Mouse (Mus musculus) left cerebral cortex, postnatal 4 days (tissue): ENCODE results near the gene Slc22a12. TPM values are rescaled to one million over a fixed set of nuclear protein-coding genes. Genes with fewer than 3 reads are reported as not detected.
A peak's percentile ranks its signal among the peaks of the same experiment; 100 is the strongest.

Experiments
- DNase-seq: peaks from one replicate; pipeline ENCODE4 v3.0.0-alpha.2; 2022
- intact Hi-C: fragments of 180-260 bp; cut with DNase I; formaldehyde crosslinking; loops from one replicate; pipeline ENCODE4 v1.15.1; 2025
- total RNA-seq, 2 experiments: library from RNA; stranded (reverse); gene quantifications; 2 replicates each; pipeline ENCODE4 v1.2.3; 2021

The Slc22a12 gene
- total RNA-seq: under 1 TPM in 1 of 2 experiments, not detected in 1; 0.30 TPM

GRCm38 (mm10) chr19:6542367-6543034 is at the start of gene Slc22a12:
Gene Slc22a12 (minus strand): TSS chr19:6543032.
- intact Hi-C loops: no loop called here
- DNase-seq: peak; percentile 27

DNA sequence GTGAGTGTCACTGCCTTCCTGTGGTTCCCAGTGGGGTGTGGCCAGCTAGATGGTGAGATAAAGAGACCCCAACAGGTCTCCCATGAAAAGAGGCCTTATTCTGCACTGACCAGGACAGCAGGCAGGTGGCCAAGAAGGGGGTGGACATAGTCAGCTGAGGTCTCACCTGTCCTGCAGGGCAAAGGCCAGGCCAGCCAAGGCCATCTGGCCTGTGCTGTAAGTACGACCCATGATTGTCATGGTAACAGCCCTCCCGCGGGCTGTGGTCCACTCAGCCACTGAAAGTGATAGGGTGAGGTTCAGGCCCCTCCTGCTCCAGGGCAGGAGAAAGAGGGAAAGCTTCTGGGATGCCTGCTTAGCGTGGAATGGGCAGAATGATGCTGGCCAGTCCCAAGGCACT is 29.2 kb upstream of the Slc22a12 start:
- DNase-seq: peak; percentile 81

GRCm38 (mm10) chr19:6571476-6571875 is 28.6 kb upstream of the Slc22a12 start:
- no peak for DNase-seq
- intact Hi-C loops: no loop called here

More for the DNA sequence above, 29.2 kb upstream of the Slc22a12 start:
- intact Hi-C loops: no loop called here

- intact Hi-C loops: no loop called here
- DNase-seq: no peak
Observed at GRCm38 (mm10) chr19:6569561-6569960, 26.7 kb upstream of the Slc22a12 start.

DNA sequence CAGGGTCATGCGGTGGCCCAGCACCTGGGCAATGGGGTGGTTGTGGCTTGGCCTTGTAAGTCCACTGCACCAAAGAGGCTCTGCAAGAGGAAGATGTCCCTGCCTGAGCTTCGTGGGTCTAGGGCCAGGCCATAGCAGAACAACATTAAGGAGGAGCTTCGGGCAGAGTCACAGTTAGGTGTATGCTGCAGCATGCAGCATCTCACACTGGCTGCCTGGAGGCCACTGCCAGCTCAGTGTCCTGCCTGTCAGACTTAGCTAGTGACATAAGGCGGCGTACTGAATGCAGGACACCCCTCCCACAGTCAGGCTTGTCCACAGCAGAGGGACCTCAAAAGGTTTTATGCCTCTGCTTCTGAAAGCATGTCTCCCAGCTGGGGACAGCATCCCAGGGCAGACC is 26.2 kb upstream of the Slc22a12 start:
- intact Hi-C loops: no loop called here
- no peak for DNase-seq

GRCm38 (mm10) chr19:6566450-6566849 is 23.6 kb upstream of the Slc22a12 start:
- intact Hi-C loops: no loop called here
- peak; percentile 75 for DNase-seq

DNA sequence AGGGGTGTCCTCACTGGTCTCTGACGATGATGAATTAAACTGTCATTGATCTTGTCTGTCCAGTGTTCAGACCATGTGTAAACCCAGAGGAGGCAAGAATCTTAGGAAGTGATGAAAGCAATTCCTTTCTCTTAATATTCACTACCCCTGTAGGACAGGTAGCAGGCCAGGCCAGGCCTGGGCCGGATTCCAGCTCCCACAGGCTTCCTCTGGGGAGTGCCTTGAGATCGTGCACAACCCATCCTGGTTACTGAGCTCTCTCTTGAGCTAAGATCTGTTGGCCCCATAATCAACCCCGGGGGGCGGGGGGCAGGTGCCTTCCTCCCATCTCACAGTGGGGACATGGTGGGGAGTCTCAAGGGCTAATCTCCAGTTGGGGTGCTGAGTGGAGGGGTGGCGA is 22.3 kb upstream of the Slc22a12 start:
- no peak for DNase-seq
- intact Hi-C loops: no loop called here

- intact Hi-C loops: no loop called here
- no peak for DNase-seq
Observed at GRCm38 (mm10) chr19:6560246-6560815, 17.5 kb upstream of the Slc22a12 start.

- no peak for DNase-seq
- intact Hi-C loops: no loop called here
Observed at GRCm38 (mm10) chr19:6559576-6559975, 16.7 kb upstream of the Slc22a12 start.

- peak; percentile 0 for DNase-seq
- intact Hi-C loops: no loop called here
Observed at GRCm38 (mm10) chr19:6553819-6554582, 11.2 kb upstream of the Slc22a12 start.

GRCm38 (mm10) chr19:6553174-6553573 is 10.3 kb upstream of the Slc22a12 start:
- intact Hi-C loops: no loop called here

DNA sequence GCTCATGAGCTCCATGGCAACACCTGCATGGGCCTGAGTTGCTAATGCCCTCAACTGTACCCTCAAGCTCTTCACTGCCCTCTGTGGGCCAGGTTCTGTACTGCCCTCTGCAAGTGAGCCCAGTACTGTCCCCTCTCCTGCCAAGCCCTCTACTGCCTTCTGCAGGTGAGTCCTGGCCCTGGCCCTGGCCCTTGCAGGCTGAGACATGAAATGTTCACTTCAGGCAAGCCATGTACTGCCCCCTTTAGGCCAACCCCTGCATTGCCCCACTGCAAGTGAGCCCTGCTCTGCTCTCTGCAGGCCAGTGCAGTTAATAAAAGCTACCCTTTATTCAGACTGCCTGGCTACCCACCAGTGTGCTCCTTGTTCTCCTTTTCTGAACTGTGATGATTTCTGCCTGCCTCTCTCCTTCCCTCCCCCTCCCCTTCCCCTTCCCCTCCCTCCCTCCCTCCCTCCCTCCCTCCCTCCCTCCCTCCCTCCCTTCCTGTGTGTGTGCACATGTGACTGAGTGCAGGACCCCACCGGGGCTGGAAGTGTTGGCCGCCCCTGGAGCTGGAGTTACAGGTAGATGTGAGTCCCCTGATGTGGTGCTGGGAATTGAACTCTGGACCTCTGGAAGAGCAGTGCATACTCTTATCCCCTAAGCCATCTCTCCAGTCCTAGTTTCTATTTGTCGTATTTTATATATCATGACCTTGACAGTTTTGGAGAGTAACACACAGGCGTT is 9.6 kb upstream of the Slc22a12 start:
- intact Hi-C loops: no loop called here
- DNase-seq: peak; percentile 76

More at GRCm38 (mm10) chr19:6553174-6553573, 10.3 kb upstream of the Slc22a12 start:
- no peak for DNase-seq

GRCm38 (mm10) chr19:6551215-6551614 is 8.4 kb upstream of the Slc22a12 start:
- intact Hi-C loops: no loop called here
- DNase-seq: no peak

DNA sequence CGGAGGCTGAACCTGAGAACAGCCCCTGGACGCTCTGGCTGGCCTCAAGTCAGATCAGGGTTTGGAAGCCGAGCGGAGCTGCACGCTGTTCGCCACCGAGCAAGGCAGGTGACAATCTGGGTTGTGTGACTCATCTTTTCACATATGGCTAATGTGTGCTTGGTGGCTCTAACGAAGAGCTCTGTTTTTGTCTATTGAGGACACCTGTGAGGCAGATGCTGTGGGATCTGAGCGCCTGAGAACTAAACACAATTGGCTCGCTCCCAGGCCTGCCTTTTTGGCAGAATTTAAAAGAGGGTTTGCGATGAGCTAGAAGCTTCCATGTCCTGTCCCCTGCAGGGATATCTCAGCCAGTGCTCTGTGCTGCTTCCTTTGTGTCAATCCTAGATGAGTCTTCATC is 6.7 kb upstream of the Slc22a12 start:
- peak; percentile 63 for DNase-seq
- intact Hi-C loops: no loop called here

GRCm38 (mm10) chr19:6548431-6549410 is 5.9 kb upstream of the Slc22a12 start:
- peak; percentile 71 for DNase-seq
- intact Hi-C loops: no loop called here

DNA sequence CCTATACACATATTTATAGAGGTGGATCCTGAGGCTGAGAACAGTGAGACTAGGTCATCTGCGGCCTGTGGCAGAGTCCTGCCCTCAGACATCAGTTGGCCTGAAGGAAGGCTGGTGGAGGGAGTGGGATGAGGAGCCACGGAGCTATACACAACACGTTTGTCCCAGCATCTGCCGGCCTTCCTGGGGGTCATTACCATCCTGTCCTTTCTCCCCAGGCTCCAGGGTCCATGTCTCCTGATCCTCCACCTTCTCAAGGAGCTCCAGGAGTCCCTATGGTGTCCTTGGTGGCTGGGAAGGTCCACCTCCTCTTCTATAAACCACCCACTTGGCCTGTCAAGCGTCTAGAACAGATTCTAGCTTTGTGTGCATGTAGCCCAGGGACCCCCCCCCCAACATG is 5.0 kb upstream of the Slc22a12 start:
- intact Hi-C loops: no loop called here
- DNase-seq: peak; percentile 0

DNA sequence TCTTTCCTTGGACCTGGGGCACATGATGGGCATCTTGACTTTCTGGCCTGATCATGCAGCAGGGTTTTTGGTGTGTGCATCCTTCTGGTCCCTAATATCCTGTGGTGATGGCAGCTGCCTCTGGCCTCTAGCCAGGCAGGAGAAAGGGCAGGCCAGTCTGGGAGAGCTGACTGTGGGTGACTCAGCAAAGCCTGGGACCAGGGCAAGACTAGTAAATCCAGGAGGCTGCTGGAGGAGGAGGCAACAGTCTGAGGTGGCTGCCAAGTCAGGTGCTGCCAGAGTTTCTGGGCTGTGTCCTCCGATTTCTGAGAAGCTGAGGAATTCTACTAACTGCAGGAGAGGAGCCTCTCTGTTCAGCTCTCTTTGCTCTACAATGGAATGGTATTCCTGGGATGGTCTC is 3.3 kb upstream of the Slc22a12 start:
- intact Hi-C loops: no loop called here
- peak; percentile 92 for DNase-seq

- DNase-seq: peak; percentile 5
- intact Hi-C loops: no loop called here
Observed at GRCm38 (mm10) chr19:6545481-6545880, 2.6 kb upstream of the Slc22a12 start.

DNA sequence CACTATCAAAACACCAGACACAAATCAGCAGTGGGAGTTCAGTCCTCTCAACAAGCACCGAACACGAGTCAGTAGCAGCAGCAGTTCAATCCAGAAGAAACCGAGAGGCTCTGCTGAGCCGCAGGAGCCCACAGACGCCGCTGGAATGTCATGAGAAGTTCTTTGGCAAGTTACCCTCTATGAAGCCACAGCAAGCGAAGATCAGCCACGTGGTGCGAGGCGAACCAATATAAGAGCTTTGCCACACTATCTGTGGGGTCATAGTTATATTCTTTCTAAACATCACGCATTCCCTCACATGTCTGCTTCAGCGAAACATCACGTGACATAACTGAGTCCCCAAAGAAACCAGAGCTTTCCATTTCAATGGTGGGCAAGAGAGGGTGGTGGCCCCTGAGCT is 1.9 kb upstream of the Slc22a12 start:
- intact Hi-C loops: no loop called here
- DNase-seq: no peak

DNA sequence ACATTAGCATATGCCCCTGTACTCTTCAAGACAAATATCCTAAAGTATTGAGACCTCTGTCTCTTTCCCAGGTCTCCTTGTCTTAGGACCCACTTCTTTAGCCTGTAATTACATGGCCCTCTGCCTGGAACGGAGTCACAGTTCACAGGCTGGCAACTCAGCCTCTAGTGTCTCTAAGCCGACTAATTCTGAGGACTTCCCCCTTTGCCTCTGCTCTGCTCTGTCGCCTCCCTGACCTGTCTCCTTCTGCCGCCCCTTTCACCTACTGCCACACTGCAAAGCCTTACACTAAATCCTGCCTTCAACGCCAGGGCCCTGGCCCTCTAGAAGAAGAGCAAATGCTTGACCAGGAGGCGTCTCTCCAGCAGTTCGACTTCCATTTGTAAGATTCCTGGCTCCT is 686 bp upstream of the Slc22a12 start:
- intact Hi-C loops: no loop called here
- DNase-seq: peak; percentile 1
